Mouse (Mus musculus) regulatory T cell (primary cell): ENCODE measurements around the gene Ggt5.
"Not testable (repeated sequence)": the region's sequence is repeated elsewhere in the genome, so short reads cannot be mapped to it uniquely, and the experiment has no call there.

Source experiments
- in situ Hi-C: fragments of 300-600 bp; cut with MboI, MseI; formaldehyde crosslinking; loops from one replicate; pipeline ENCODE4 v1.15.1; 2025; ENCODE audit warnings: high pct_unique_total_duplicates

Gene Ggt5

DNA sequence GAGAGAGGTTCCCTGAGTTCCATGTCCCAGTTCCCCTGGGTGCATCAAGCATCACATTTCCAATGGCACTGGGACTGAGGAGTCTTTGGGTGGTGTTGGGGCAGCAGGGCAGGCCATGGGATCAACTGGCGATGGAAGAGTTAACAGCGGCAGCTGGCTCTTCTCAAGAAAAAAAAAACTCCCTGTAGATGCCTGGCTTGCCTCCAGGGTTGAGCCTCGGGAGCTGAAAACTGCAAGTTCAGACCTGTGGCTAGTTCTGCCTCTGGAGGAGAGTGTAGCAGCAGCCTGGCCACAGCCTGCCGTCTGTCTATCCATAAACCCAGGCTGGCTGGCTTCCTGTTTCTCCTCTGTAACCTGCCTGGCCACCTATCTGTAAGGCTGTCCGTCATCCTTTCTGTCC lies at the start of gene Ggt5:
TSS of gene Ggt5 (plus strand) at position 212 of the 400 bp plus-strand sequence.
- in situ Hi-C loops: loop anchor here (5.0 kb wide), 2 partner anchors 43 to 268 kb away; no protein-coding TSS in a partner anchor

GRCm38 (mm10) chr10:75547901-75548300 lies 41.2 kb upstream of the Ggt5 start:
- in situ Hi-C loops: no loop called here

- in situ Hi-C loops: no loop called here
These were observed 40.7 kb upstream of the Ggt5 start for GRCm38 (mm10) chr10:75548486-75548885.

GRCm38 (mm10) chr10:75549886-75550285 lies 39.3 kb upstream of the Ggt5 start:
- in situ Hi-C loops: no loop called here

- in situ Hi-C loops: no loop called here
These were observed 38.0 kb upstream of the Ggt5 start for GRCm38 (mm10) chr10:75551175-75551574.

- in situ Hi-C loops: no loop called here
These were observed 37.0 kb upstream of the Ggt5 start for GRCm38 (mm10) chr10:75552106-75552505.

- in situ Hi-C loops: no loop called here
These were observed 36.3 kb upstream of the Ggt5 start for GRCm38 (mm10) chr10:75552701-75553450.

DNA sequence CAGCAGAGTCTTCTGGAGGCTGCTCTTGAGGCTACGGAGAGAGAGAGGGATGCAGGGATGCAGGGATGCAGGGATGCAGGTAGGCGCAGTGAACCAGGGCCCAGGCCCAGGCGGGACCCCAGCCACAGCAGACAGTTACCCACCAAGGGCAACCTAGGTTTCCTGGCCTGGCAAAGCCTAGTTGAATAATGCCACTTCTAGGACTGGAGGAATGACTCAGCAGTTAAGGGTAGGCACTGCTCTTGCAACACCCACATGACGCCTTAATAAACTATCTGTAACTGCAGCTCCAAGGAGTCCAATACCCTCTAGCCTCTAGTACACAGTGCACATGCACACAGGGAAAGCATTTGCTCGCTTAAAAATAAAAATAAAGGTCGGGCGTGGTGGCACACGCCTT lies 35.0 kb upstream of the Ggt5 start:
- in situ Hi-C loops: no loop called here

DNA sequence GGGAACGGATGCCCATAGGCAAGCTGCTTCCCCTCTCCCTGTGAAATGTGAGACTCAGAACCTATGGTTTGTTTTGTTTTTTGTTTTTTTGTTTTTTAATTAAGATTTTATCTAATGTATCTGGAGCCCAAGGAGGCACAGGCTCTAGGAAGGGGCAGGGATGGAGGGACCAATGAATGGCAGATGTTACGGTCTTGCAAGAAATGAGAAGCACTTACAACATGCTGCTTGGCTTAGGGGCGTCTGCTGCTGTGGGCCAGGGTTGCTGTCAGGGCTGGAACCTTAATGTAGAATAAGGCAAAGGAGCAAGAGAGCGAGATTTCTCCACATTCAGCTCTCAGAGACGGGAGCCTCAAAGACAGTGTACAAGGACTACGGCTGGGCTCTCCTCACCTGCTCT lies 33.6 kb upstream of the Ggt5 start:
- in situ Hi-C loops: no loop called here

- in situ Hi-C loops: no loop called here
These were observed 33.1 kb upstream of the Ggt5 start for GRCm38 (mm10) chr10:75556026-75556425.

DNA sequence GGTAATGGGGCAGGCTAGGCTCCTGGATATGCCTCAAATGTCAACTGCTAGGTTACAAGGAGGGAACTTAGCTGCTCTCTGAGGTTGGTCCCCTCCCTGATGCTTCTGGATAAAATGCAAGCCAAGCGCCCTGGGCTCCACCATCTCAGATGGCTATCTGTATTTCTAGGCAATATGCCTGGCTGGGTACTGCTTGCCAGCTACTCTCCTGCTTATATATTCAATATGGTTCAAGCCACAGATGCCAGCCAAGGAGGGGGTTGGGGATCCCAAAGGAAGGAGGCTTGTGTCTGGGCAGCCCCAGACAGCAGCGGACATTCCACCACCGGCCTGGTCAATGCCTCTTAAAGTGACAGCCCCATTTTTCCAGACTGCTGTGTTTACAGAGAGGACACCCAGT lies 30.6 kb upstream of the Ggt5 start:
- in situ Hi-C loops: no loop called here

DNA sequence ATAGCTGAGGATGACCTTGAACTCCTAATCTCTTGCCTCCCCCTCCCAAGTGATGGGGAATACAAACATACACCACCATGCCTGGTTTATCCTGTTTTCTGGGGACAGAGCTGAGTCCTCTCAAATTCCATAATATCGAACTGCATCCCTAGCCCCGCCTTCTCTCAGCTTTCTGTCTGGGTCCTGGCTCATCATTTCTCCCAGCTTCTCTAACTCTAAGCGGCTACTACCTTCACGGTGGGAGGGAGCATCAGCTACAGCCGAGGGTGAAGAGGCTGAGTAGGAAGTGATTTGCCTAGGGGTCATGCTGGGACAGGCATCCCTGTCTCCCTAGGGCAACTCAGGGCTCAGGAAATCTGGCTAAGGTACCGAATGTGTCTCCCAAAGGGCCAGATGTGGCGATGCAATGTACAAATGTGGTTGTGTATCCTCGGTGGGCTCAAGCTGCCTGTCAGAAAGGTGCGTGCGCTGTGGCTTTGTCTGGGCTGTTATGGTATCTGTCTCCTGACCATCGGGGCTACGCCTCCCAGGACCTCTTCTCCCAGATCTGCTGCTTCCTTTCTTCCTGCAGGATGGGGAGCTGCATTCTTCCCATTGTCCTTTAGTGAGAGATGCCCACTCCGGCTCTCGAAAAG lies 30.0 kb upstream of the Ggt5 start:
- in situ Hi-C loops: no loop called here

- in situ Hi-C loops: no loop called here
These were observed 29.2 kb upstream of the Ggt5 start, which contains the start of gene Lrrc75b for GRCm38 (mm10) chr10:75559676-75560548. TSS of gene Lrrc75b (minus strand) at chr10:75560330.

DNA sequence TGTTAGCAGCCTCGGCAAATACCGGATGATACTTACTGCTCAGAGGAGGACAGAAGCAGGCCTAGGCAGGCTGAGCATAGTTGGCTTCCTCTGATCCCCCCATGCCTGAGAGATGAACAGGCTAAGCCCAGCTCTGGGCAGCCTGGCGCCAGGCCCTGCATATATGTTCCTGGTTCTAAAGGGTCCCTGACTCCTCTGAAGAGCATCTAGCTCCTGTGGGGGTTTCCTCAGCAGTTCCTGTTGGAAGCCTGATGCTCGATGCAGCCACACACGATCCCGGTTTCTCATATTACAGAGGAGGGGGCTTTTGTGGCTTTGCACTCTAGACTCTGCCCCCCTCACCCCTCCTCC lies 28.6 kb upstream of the Ggt5 start:
- in situ Hi-C loops: no loop called here

- in situ Hi-C loops: no loop called here
These were observed 28.0 kb upstream of the Ggt5 start, which contains the start of gene Ggt1 for GRCm38 (mm10) chr10:75561071-75561654. TSS of gene Ggt1 (plus strand) at chr10:75561604.

DNA sequence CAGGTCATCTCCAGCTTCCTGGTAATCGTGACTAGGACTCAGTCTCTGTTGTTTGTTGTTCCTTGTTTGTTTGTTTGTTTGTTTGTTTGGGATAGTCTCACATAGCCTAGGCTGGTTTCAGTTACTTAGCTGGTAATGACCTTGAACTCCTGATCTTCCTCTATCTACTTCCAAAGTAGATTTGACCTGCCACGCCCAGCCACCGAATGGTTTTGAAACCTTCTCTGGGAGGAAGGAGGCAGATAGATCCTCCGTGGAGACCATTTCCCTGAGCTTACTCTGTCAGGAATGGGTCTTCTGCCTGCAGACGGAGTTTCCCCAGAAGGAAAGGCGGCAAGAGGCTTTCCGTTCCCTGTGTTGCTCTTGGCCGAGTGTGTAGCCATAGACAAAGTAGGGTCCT lies 26.5 kb upstream of the Ggt5 start:
- in situ Hi-C loops: no loop called here

- in situ Hi-C loops: no loop called here
These were observed 24.4 kb upstream of the Ggt5 start for GRCm38 (mm10) chr10:75564687-75565265.

DNA sequence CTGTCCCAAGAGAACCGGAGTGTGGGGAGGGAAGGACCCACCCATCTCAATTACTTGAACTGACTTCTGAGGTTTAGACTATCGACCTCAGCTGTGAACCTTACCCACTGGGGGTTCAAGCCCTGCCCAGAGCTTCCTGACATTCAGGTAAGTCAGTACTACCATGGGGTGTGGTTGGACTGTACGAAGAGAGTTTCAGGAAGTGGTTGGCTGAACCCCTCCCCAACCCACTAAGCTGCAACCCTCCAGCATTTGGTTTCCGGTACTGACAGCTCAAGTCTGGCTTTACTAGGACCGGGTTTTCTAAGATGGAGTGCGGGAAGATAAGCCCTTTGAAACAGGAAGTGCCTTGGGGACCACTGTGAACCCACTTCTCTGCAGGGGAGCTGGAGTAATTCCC lies 23.7 kb upstream of the Ggt5 start:
- in situ Hi-C loops: no loop called here

DNA sequence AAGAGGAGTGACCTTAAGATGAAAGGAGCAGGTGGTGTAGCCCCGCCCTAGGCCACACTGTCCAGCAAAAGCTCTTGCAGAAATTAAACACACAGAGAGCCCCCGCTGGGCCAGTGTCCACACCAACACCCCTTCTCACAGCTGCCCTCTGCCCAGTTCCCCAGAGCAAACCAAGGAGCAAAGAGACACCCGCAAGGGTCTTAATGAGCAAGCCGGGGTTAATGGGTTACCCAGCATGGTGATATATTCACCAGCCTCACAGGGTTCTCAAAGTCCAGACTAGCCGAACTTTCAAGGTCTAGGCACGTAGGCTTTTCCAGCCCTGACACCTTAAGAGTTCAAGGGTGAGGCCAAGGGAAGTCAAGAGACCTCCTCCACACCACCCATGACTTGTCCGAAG lies 23.2 kb upstream of the Ggt5 start:
- in situ Hi-C loops: no loop called here

DNA sequence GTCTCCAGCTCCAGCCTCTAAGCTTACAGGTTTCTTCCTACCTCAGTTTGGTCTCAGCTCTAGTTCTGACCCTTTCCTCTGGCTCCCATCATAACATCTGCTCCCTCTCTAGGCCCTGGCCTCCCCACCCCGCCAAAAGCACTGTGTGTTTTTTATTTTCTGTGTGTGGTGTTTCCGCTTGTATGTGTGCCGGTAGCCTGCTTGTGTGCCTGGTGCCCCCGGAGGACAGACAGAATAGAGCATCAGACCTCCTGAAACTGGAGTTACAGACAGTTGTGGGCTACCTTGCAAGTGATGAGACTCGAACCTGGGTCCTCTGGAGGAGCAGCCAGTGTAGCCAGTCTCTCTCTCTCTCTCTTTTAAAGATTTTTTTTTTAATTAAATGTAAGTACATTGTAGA lies 22.8 kb upstream of the Ggt5 start:
- in situ Hi-C loops: no loop called here

DNA sequence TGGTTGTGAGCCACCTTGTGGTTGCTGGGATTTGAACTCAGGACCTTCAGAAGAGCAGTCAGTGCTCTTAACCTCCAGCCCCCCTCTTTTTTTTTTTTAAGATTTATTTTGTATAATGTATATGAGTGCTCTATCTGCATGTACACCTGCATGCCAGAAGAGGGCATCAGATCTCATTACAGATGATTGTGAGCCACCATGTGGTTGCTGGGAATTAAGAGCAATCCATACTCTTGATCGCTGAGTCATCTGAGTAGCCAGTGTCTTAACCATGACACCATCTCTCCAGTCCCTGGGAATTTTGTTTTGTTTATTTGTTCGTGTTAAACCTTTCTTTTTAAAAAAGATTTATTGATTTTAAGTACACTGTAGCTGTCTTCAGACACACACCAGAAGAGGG lies 22.4 kb upstream of the Ggt5 start:
- in situ Hi-C loops: not testable (repeated sequence)

GRCm38 (mm10) chr10:75568029-75568428 lies 21.1 kb upstream of the Ggt5 start:
- in situ Hi-C loops: no loop called here
